Mouse (Mus musculus) hindbrain, embryonic 12.5 days (tissue): ENCODE measurements around the gene Galnt7. TPM values are rescaled to one million over a fixed set of nuclear protein-coding genes. Genes with fewer than 3 reads are reported as not detected.

Experiments used
- ATAC-seq: fragments of 200-750 bp; cut with Nextera tagmentation; 2 replicates; pipeline ENCODE4 v1.8.0; 2017; ENCODE audit warnings: moderate TSS enrichment; ENCODE audit not compliant: low FRiP score
- H3K27ac ChIP-seq: fragments of 300-500 bp; sonication (generic); 2 replicates; pipeline ENCODE4 v1.5.1; 2016; ENCODE audit warnings: mild to moderate bottlenecking
- H3K27me3 ChIP-seq: fragments of 300-500 bp; sonication (generic); 2 replicates; pipeline ENCODE4 v1.6.1; 2016; ENCODE audit warnings: mild to moderate bottlenecking
- H3K36me3 ChIP-seq: fragments of 300-500 bp; sonication (generic); 2 replicates; pipeline ENCODE4 v1.6.1; 2016; ENCODE audit warnings: mild to moderate bottlenecking
- H3K4me1 ChIP-seq: fragments of 300-500 bp; sonication (generic); 2 replicates; pipeline ENCODE4 v1.6.1; 2016
- H3K4me2 ChIP-seq: fragments of 300-500 bp; sonication (generic); replicated peaks from 2 replicates; pipeline ENCODE4 v1.6.1; 2016; ENCODE audit warnings: mild to moderate bottlenecking
- H3K4me3 ChIP-seq: fragments of 300-500 bp; sonication (generic); 2 replicates; pipeline ENCODE4 v1.5.1; 2016; ENCODE audit warnings: mild to moderate bottlenecking
- H3K9ac ChIP-seq: fragments of 300-500 bp; sonication (generic); 2 replicates; pipeline ENCODE4 v1.6.1; 2016; ENCODE audit warnings: mild to moderate bottlenecking, moderate library complexity
- H3K9me3 ChIP-seq: fragments of 300-500 bp; sonication (generic); replicated peaks from 2 replicates; pipeline ENCODE4 v1.6.1; 2016; ENCODE audit warnings: mild to moderate bottlenecking
- WGBS: fragments of 180-500 bp; shearing (Covaris S2); methylation state at CpG from one replicate; pipeline ENCODE4 v1.1.7; 2016; 5-methylcytosine and 5-hydroxymethylcytosine counted together
- polyA plus RNA-seq: library from polyadenylated mRNA; unstranded; fragments of >200 nt; fragmentation: Nextera tagmentation; extraction: Ambion mirVana; gene quantifications from 2 replicates; pipeline ENCODE4 v1.2.1, GENCODE M21; 2016

The Galnt7 gene
- polyA plus RNA-seq, 1 experiment from 2014 or later = 17.8 TPM

DNA sequence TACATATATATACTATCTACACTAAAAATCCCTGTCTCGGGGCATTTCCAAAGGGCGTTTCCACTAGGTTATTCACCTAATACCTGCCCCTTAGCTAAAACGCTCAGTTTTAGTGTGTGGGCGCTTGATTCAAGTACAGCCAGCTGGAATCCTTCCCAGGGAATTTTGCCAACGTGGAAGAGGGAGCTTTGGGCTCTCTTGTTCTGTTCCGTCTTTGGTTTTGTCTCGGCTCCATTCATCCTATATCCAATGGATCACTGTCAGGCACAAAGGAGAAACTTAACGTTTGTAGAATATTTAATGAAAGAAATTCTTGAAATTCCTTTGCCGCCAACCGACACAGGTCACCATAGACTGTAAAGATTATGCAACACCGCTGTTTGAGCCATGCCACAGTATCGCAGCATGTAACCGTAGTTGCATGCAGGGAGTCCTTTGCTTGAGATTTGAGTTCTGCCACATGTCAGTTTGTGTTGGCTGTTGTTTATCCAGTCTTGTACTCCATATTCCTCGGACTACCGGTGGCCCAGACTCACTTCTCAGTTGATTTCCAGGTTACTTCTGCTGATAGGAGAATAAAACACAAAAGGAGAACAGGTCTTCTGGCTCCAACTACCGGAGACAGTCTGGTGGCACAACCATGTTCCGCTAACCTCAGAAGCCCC is 153.9 kb downstream of the Galnt7 start:
- peak overlapping the region; percentile 19 for H3K4me2 ChIP-seq
- 40% methylated on average over 17 of the region's 17 CpGs for WGBS
- 0 out of 2 replicates have a peak overlapping the region, but pooled peaks have one; percentile 23 for H3K27ac ChIP-seq
- H3K9ac ChIP-seq = no peak overlapping the region
- peak; percentile 71 for ATAC-seq
- H3K36me3 ChIP-seq = no peaks in the 10 kb centered on the region
- H3K27me3 ChIP-seq = no peaks in the 10 kb centered on the region
- peaks cover 9% of the 10 kb centered on the region; the same call in 1 of the 2 replicates for H3K4me1 ChIP-seq
- no peak overlapping the region for H3K4me3 ChIP-seq
- H3K9me3 ChIP-seq = no peaks in the 10 kb centered on the region

DNA sequence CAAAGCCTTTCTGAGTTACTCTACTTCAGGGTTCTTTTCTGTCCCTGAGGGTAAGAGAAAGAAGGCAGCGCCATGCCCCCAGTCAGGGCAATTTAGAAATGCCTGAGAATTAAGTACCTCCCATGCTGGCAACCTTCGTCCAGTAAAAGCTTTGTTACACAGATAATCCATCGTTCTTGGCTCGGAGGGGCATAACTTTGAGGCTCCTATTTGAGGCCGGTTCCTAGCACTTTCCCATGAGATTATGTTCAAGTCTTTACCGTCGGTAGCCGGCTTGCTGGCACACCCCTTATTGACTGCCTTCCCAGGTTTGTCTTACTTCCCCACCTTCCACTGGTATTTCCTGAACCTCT is 154.4 kb downstream of the Galnt7 start:
- H3K27me3 ChIP-seq = no peaks in the 10 kb centered on the region
- H3K27ac ChIP-seq = 0 out of 2 replicates have a peak overlapping the region, but pooled peaks have one; percentile 23
- H3K4me2 ChIP-seq = peak overlapping the region; percentile 19; the same call in 1 of the 2 replicates
- no peaks in the 10 kb centered on the region for H3K36me3 ChIP-seq
- no peaks in the 10 kb centered on the region for H3K9me3 ChIP-seq
- H3K4me1 ChIP-seq = peaks cover 9% of the 10 kb centered on the region; the same call in 1 of the 2 replicates
- no peak overlapping the region for H3K4me3 ChIP-seq
- H3K9ac ChIP-seq = no peak overlapping the region
- peak; percentile 24; the same call in 1 of the 2 replicates for ATAC-seq
- 47% methylated on average over 8 of the region's 8 CpGs for WGBS

DNA sequence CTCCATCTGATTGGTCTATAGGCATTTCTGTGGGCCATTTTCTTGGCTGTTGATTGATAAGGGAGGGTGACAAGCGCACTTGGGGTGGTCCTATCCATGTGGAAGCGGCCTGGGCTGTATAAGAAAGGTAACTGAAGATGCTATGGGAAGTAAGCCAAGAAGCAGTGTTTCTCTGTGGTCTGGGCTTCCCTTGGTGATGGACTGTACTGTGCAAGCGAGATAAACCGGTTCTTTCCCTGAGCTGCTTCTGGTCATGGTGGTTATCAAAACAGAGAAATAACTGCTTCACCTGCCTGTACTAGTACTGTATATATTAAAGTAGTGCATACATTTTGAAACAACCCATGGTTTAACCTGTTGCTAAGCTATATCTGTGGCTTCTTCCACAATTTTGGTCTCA is 161.0 kb downstream of the Galnt7 start:
- Histone ChIP-seq H3K36me3 (no peaks in the 10 kb centered on the region), H3K9ac (no peak overlapping the region), H3K9me3 (no peaks in the 10 kb centered on the region), H3K4me2 (no peak overlapping the region), H3K4me1 (no peaks in the 10 kb centered on the region), H3K27me3 (no peaks in the 10 kb centered on the region), H3K27ac (no peak overlapping the region), H3K4me3 (no peak overlapping the region)
- 93% methylated on average over 4 of the region's 4 CpGs for WGBS
- no peak for ATAC-seq

DNA sequence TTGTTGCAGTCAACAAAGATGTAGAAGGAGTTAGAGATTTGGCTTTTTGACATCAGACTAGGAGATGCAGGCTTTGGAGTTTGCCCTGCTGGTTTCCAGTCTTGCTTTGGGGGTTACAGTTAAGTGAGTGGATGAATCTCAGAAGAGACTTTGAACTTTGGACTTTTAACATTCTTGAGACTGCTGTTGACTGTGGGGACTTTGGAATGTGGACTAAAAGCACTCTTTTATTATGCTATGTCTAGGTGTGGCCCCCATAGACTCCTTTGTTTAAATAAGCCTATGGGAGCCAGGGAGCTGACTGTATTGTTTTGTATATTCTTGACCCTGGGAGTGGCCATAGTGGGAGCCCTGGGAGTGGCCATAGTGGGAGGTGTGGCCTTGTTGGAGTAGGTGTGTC is 162.9 kb downstream of the Galnt7 start:
- ATAC-seq = no peak
- Histone ChIP-seq H3K27ac (no peak overlapping the region), H3K9me3 (no peaks in the 10 kb centered on the region), H3K36me3 (no peaks in the 10 kb centered on the region), H3K4me2 (no peak overlapping the region), H3K4me1 (peaks cover 7% of the 10 kb centered on the region), H3K4me3 (no peak overlapping the region), H3K27me3 (no peaks in the 10 kb centered on the region), H3K9ac (no peak overlapping the region)

DNA sequence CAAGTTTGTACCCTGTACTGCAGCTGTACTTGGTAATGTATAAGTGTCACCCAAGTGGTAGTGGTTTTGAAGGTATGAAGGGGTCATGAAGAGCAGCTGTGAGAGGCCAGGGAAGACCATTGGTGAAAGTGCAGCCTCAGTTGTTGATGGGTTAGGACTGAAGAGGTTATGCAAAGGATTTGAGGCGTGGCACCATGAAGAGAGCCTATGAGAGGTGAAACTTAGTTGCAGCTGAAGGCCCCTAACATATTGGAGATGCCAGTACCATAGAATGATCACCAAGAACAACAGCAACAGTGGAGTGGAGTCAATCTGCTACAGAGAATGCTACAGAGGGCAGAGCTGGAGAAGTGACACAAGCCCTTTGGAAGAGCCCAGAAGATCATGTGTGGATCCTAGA is 163.5 kb downstream of the Galnt7 start:
- Histone ChIP-seq H3K4me2 (no peak overlapping the region), H3K9me3 (no peaks in the 10 kb centered on the region), H3K36me3 (no peaks in the 10 kb centered on the region), H3K4me3 (no peak overlapping the region), H3K27ac (no peak overlapping the region), H3K27me3 (no peaks in the 10 kb centered on the region), H3K9ac (no peak overlapping the region), H3K4me1 (peaks cover 7% of the 10 kb centered on the region)
- 94% methylated on average over 1 of the region's 1 CpGs for WGBS
- no peak for ATAC-seq

DNA sequence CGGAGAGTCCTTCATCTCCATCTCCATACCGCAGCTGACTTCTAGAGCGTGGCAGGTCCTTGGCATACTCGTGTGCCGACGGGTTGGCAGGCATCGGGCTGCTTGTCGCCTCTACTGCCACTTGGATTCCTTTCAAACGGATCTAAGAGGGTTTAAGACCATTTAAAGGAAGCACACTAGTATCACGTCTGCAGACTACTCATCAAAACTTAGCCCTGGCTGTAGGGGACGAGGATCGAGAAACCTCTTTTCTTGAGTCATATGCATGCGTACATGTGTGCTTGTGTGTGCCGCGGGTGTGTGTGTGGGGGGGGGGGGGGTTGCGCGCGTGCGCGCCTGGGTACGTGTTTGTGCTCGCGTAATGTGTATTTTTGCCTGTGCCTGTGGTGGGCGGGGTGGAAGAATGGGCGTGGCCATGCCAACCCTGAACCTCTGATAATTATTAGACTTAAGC is 164.5 kb downstream of the Galnt7 start:
- Histone ChIP-seq H3K36me3 (no peaks in the 10 kb centered on the region), H3K4me1 (peaks cover 7% of the 10 kb centered on the region), H3K9ac (peak overlapping the region; percentile 65), H3K4me3 (peak overlapping the region; percentile 97), H3K9me3 (no peaks in the 10 kb centered on the region), H3K27ac (peak overlapping the region; percentile 99), H3K27me3 (no peaks in the 10 kb centered on the region), H3K4me2 (peak overlapping the region; percentile 70)
- ATAC-seq = peak; percentile 44
- under 1% methylated on average over 25 of the region's 25 CpGs for WGBS

DNA sequence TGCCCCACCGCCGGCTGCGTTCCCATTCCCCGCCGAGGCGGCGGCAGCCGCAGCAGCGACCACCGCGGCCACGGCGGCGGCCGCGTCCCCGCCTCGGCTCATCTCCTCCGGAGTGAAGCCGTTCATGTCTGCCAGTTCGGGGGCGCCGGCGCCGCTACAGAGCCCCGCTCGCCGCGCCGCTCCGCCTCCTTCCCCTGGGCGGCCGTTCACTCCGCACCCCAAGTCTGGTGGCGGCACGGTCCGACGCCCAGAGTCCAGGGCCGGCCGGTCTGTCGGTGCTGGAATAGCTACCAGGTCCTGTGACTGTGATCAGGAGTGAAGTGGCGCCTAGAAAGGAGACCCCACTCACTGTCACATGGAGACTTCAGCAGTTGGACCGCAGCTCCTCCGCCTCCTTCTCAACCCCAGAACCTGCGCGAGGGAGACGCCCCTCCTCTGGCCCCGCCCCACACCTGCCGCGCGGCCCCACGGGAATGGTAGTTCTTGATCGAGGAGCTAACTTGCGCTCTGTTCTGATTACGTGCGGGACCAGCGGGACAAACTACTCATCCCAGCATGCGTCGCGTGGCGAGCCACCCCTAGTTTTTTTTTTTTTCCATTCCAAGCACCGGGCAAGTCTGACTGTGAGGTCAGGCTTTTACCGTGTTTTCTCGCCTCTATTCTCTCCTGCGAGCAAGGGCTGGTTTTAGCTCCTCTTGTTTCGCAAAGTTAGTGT is 165.2 kb downstream of the Galnt7 start, which contains the start of gene Sap30:
Gene Sap30, minus strand, starts transcription at position 420 of the 715 bp plus-strand sequence.
- H3K27ac ChIP-seq = peak within 1 kb of the TSS; percentile 99
- under 1% methylated on average over 65 of the region's 66 CpGs for WGBS
- H3K4me2 ChIP-seq = peak within 1 kb of the TSS; percentile 70
- H3K36me3 ChIP-seq = peaks cover 3% of the 10 kb centered on the region; the same call in 1 of the 2 replicates
- no peaks in the 10 kb centered on the region for H3K9me3 ChIP-seq
- H3K9ac ChIP-seq = peak within 1 kb of the TSS; percentile 97
- peak; percentile 96 for ATAC-seq
- no peaks in the 10 kb centered on the region for H3K27me3 ChIP-seq
- H3K4me1 ChIP-seq = peaks cover 7% of the 10 kb centered on the region
- H3K4me3 ChIP-seq = peak within 1 kb of the TSS; percentile 97

DNA sequence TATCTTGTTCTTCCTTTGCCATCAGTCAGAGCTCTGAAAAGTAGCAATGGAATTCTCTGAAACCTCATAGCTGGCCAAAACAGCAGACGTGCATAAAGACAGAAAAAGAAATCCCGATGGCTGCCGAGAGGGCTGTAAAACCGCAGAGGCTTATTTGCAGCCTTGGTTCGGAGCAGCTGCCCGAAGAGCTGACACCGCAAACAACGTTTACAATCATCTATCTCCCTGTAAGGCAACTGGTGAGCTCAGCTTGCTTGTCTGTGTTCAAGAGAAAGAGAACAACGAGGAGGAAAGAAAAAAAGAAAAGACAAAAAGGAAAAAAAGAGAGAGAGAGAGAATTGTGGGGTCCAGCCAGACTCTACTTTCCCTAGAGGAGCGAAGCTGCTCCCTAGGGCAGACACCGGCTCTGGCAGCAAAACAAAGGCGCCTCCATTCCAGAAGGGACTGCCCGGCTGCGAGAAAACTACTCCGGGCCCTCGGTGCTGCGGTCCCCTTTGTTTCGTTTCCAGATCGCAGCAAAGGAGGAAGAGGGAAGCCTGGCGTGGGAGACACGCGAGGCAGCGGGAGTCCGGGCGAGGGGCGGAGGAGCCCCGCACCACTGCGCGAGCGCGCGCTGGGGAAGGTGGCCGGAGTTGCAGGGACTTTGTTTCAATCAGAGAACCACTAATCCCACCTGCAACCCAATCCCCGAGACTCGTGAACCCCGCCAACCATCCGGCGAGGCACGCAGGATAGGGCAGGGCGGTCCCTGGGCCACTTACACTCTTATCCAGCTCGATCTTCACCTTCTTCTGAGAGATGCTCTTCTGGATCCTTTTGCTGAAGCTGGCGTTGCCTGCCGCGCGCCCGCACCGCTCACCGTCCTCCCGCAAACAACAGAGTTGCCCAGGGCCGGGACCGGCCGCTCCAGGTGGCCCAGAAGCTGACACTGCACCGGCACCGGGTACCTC is 166.1 kb downstream of the Galnt7 start:
- Histone ChIP-seq H3K36me3 (peaks cover 10% of the 10 kb centered on the region), H3K4me3 (peak overlapping the region; percentile 97), H3K27ac (peak overlapping the region; percentile 99), H3K4me1 (peaks cover 7% of the 10 kb centered on the region), H3K9ac (peak overlapping the region; percentile 97), H3K27me3 (no peaks in the 10 kb centered on the region), H3K4me2 (peak overlapping the region; percentile 70), H3K9me3 (no peaks in the 10 kb centered on the region)
- peak; percentile 77 for ATAC-seq
- under 1% methylated on average over 54 of the region's 54 CpGs for WGBS

DNA sequence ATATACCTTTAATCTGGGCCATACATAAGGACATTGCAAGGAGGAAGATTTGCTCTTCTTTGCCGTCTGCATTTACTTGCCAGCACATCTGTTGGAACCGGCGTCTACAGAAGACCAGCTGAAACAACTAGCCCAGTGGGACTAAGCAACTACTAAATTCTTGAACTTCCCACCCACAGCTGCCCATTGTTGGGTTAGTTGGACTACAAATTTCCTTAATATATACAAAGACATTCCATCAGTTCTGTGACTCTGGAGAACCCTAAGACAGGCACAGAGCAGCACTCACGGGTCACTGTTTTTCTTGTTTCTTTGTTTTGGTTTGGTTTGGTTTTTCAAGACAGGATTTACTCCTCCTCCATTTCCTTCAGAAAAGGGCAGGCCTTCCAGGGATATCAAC is 172.2 kb downstream of the Galnt7 start:
- 78% methylated on average over 4 of the region's 4 CpGs for WGBS
- peaks cover 11% of the 10 kb centered on the region for H3K36me3 ChIP-seq

DNA sequence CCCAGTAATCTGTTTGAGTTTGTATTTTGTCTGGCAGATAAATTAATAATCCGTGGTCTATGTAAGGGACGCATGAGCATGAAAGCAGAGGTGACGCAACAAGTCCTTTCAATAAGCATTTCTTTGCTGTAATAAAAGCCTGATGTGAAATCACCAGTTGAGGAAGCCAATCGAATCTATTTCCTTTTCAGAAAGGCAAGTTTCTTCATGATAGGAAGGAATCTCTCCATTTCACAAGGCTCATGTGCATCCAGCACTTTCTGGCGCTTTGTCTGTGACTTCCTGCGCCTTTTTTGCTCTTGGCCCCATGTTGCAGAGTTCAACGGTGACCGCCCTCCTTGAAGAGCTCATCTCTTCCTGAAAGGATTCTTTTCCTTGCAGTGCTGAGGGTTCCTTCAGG is 173.1 kb downstream of the Galnt7 start:
- Histone ChIP-seq H3K36me3 (peaks cover 11% of the 10 kb centered on the region), H3K4me1 (no peaks in the 10 kb centered on the region), H3K27ac (no peak overlapping the region), H3K9ac (no peak overlapping the region), H3K27me3 (no peaks in the 10 kb centered on the region), H3K9me3 (no peaks in the 10 kb centered on the region), H3K4me3 (no peak overlapping the region), H3K4me2 (no peak overlapping the region)
- 92% methylated on average over 8 of the region's 8 CpGs for WGBS
- no peak for ATAC-seq

More for the DNA sequence above, 172.2 kb downstream of the Galnt7 start:
- H3K9ac ChIP-seq = no peak overlapping the region
- no peak overlapping the region for H3K27ac ChIP-seq
- no peaks in the 10 kb centered on the region for H3K27me3 ChIP-seq
- ATAC-seq = no peak
- H3K4me1 ChIP-seq = peaks cover 5% of the 10 kb centered on the region
- H3K9me3 ChIP-seq = no peaks in the 10 kb centered on the region
- H3K4me3 ChIP-seq = no peak overlapping the region
- H3K4me2 ChIP-seq = no peak overlapping the region

DNA sequence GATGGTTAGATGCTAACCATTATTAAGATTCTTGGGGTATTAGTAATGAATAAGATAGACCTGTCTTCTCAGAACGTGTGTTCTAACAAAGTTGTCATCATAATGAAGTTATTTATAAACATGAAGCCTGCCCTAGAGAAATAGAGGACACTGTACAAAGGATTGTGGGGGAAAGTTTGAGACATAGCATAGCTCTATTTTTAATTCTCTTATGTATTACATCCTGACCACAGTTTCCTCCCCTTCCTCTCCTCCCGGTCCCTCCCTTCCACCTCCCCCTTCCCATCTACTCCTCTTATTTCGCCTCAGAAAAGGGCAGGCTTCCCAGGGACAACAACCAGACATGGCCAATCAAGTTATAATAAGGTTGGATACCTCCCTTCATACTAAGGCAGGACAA is 174.4 kb downstream of the Galnt7 start:
- Histone ChIP-seq H3K4me3 (no peak overlapping the region), H3K27ac (no peak overlapping the region), H3K36me3 (peaks cover 11% of the 10 kb centered on the region), H3K4me1 (no peaks in the 10 kb centered on the region), H3K4me2 (no peak overlapping the region), H3K9ac (no peak overlapping the region), H3K27me3 (no peaks in the 10 kb centered on the region), H3K9me3 (no peaks in the 10 kb centered on the region)
- 86% methylated on average over 3 of the region's 3 CpGs for WGBS
- no peak for ATAC-seq
